Mouse (Mus musculus) lung, postnatal 0 days (tissue): ENCODE data around the gene Prkg1.

Experiments used
- CTCF ChIP-seq: IDR thresholded peaks from 2 replicates; pipeline ENCODE4 v1.5.1; 2016; ENCODE audit warnings: antibody characterized with exemption, mild to moderate bottlenecking
- EP300 ChIP-seq: IDR thresholded peaks from 2 replicates; pipeline ENCODE4 v1.6.1; 2016; ENCODE audit warnings: antibody characterized with exemption, mild to moderate bottlenecking, control low read depth

DNA sequence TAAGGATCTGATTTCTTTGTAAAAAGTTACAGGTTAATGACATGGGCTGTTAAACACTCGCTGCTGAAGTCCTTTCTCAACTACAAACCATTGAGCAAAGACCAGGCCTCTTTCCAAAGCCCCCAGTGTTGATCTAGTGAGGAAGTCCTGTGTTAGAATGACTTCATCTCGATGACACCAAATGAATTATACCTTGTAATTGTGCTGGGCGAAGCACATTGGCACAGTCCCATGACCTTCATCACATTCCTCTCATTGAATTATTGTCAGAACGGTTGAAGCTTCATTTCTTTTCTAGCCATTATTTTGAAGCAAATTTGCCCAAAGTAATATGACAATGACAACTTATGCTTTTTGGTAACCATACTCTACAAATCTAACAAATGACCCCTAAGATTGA is 54.5 kb downstream of the Prkg1 start:
- TF ChIP-seq CTCF = no peak
- TF ChIP-seq EP300 = no peak
